Mouse (Mus musculus): ENCODE measurements around the gene Kdf1.

Kdf1 gene

DNA sequence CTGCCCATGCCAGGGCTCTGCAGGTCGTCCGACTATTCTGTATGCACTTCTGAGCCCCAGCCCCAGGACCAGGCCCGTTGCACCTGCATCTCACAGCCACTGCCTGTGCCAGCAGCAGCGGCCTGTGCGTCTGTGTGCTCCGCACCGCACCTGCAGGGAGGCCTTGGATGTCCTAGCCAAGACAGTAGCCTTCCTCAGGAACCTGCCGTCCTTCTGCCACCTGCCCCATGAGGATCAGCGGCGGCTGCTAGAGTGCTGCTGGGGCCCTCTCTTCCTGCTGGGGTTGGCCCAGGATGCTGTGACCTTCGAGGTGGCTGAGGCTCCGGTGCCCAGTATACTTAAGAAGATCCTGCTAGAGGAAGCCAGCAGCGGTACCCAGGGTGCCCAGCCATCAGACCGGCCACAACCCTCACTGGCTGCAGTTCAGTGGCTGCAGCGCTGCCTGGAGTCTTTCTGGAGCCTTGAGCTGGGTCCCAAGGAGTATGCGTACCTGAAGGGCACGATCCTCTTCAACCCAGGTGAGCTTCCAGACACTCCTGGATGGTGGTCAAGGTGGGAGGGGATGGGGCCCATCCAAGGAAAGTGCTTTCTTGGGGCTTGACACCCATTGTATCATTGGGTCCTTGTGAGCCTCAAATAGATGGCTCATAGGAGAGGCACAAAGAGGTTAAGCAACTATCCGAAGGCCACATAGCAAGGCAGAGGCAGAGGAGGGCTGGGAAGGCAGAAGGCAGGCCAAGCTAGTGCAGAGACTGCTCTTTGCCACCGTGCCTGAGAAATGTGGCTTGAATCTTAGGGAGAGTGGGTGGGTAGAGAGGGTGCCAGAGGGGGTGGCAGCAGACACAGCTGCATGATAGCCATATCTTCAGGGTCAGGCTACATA, 34.9 kb downstream of the Kdf1 start:
- DNase-seq (ENCODE audit: low read depth): no peak

DNA sequence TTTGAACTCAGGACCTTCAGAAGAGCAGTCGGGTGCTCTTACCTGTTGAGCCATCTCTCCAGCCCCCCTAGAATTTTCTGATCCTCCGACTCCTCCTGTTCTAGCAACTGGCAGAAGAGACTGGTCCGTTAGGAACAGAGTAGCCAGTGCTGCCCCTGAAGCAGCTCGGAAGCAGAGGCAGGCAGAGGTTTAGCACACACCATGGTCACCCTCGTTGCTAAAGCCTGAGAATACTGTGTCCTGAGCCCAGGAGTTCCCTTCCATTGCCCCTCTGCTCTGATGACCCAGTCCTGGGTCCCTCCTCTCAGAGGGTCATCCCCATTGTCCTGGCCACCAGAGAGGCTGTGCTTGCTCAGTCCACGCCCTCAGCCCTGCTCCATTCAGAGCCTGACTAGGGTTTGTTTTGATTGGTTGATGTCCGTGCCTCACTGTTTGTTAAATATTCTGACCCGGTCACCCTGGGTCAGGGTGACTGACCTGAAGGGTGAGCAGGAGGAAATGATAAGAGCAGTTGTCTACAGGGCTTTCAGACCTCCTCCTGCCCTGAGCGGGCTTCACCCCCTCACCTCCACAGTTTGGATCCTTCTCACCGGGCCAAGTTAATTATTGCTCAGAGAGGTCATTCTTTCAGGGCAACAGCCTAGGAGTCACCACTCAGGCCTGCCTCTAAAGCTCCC, 38.4 kb downstream of the Kdf1 start:
- no peak for DNase-seq (ENCODE audit: low read depth)

DNA sequence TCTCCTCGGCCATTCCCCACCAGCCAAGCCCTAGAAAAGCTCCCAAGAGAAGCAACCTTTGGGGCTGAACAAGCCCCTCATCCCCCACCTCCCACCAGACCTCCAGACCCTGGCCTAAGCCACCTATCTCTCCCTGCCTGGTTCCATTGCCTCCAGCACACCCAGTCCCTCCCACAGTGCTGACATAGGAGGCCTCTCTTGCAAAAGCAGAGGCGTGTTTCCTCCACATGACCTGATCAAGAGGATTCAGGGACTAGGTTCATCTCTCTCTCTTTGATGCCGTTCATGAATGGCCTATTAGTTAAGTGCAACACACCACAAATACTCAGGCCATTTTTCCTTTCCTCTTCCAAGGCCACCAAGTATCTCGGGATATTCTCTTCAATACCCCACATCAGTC, 41.1 kb downstream of the Kdf1 start:
- peak; percentile 30 for DNase-seq (ENCODE audit: low read depth)

- no peak for DNase-seq (ENCODE audit: low read depth)
These were observed 42.9 kb downstream of the Kdf1 start for GRCm38 (mm10) chr4:133561622-133562021.

DNA sequence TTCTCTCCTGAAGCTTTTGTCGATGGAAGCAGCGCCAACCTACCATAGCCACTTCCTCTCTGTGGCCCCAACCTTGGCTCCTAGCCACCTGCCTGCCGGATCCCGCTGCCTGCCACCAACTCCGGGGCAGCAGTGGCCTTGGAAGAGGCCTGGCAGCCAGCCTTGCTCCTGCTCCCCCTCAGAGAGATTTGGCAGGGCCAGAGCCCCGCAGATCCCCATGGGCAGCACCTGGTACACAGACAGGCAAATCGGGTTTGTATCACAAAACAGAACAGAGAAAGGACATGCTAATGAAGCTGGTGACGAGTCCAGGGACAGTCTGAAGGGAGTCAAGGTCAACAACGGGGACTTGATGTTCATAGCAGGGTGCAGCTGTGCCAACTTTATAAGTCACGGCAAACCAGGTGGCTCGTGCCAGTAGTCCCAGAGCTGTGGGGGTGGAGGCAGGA, 44.4 kb downstream of the Kdf1 start:
- peak; percentile 91 for DNase-seq (ENCODE audit: low read depth)

DNA sequence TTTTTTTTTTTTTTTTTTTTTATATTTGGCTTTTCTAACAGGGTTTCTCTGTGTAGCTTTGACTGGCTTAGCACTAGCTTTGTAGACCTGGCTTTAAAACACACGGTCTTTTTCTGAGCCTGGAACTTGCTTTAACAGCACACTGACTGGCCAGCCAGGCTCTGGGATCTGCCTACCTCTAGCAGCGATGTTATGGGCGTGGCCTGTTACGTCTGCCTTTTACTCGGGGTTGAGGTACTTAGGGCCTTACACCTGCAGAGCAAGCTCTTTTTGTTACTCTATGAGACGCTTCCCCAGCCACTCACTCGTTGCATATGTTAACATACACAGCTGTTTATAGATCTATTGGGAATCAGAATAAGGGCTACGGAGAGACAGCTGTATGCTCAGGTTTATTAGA, 48.5 kb downstream of the Kdf1 start:
- DNase-seq (ENCODE audit: low read depth): no peak

GRCm38 (mm10) chr4:133569291-133570065, 50.7 kb downstream of the Kdf1 start:
- DNase-seq (ENCODE audit: low read depth): no peak

DNA sequence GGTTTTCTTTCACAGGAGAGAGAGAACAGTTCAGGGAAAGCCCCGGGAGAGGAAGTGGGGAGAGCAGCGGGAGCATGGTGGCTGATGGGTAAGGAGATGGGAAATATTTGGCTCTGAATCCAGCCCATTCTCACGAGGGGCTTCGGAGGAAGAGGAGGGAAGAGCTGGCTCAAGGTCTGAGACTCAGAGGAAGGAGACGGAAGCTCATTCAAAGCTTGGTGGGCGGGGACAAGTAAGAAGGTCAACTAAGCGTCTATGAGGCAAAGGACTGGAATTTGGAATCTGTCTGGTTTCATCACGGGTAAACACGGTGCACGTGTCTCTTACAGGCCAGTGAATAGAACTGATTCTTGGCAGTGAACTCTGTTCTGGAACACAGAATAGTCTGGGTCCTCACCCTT, 51.3 kb downstream of the Kdf1 start:
- peak; percentile 29 for DNase-seq (ENCODE audit: low read depth)

DNA sequence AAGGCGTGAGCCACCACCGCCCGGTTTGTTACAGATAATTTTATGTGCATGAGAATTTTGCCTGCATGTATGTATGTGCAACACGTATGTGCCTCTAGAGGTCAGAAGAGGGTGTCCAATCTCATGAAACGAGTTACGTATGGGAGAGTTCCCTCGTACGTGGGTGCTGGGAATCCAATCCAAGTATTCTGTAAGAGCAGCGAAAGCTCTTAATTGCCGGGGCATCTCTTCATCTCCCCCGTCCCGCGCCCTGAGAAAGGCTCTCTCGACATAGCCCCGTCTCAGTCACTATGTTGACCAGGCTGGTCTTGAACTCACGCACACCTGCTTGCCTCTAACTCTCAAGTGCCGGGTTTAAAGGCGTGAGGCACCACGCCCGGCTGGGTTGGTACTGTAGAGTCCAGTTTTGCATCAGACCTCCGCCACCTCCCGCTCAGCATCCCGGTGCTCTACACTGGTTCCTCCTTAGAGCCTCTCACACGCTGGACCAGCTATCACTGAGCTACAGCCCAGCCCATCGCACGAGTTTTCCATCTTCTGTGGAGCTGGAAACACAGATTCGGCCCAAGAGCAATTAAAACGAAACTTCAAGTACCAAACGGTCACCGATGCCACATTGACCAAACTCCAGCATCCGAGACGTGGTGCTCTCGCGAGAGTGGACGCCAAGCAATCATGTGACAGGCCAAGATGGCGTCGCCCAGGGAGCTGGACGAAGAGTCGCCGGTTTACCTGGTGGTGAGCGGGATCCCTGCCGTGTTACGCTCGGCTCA, 55.5 kb downstream of the Kdf1 start, which contains the start of gene Gpatch3:
Gene Gpatch3 (plus strand): TSS at position 676 of the 773 bp plus-strand sequence.
- peak; percentile 94 for DNase-seq (ENCODE audit: low read depth)

DNA sequence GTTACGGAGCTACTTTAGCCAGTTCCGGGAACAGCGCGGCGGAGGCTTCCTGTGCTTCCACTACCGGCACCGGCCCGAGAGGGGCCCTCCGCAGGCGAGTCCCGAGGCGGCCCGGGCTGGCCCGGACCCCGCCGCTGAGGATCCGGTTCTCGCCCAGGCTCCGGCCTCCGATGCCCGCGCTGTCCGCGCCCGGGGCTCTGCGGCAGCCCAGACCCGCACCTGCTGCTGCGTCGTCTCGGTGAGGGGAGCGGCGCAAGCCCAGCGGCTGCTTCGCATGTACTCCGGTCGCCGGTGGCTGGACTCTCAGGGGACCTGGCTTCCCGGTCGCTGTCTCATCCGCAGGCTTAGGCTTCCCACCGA, 56.1 kb downstream of the Kdf1 start:
- DNase-seq (ENCODE audit: low read depth): no peak

GRCm38 (mm10) chr4:133577983-133578382, 59.2 kb downstream of the Kdf1 start:
- no peak for DNase-seq (ENCODE audit: low read depth)

Data from 416B (cell line).